15 mouse cellular contexts compared by ENCODE assay signal in genomic region chr5:31831587-31831986, GRCm38 (mm10).
DNase-seq lines count a peak whose midpoint lies in the region; ATAC-seq and TF ChIP-seq lines count a peak whose summit lies in the region.
"Had no signal": no experiment of that assay in that cellular context is flagged by ENCODE, and none has a peak within 500 bp of the region (broad histone marks: within the 10 kb centered on the region; RNA-seq: fewer than 3 reads in every experiment).

No protein-coding gene starts in this region.

- no peak overlapping the region for H3K27ac ChIP-seq in left cerebral cortex, adult 2 months
- H3K27ac ChIP-seq: limb, embryonic 15.5 days; midbrain, embryonic 15.5 days had no signal

- TF ChIP-seq POLR2A in lung, adult 2 months (IDR thresholded peaks at IDR 0.05; ENCODE audit: borderline replicate concordance, extremely low read depth, low read depth, low read length), result no peak

- ATAC-seq in CD4-positive, CD25-positive, alpha-beta regulatory T cell, adult 4 months, result peak; percentile 78
- ATAC-seq in common myeloid progenitor, adult 5-6 weeks (replicated peaks; ENCODE audit: low read depth, poor library complexity, severe bottlenecking), result peak; percentile 22; the same call in 1 of the 2 replicates
- ATAC-seq: forebrain, embryonic 14.5 days; liver, postnatal 0 days; midbrain, embryonic 15.5 days had no signal

- intact Hi-C loops in left cerebral cortex, adult 2 months (cut with DNase I), result no loop called here

- H3K4me3 ChIP-seq in lung, adult 2 months (replicated peaks; ENCODE audit: extremely low read depth, low read depth, low read length), result no peak overlapping the region
- H3K4me3 ChIP-seq in left cerebral cortex, adult 2 months, result no peak overlapping the region
- H3K4me3 ChIP-seq: limb, embryonic 15.5 days; midbrain, embryonic 15.5 days had no signal

- no peaks in the 10 kb centered on the region; the same call in 1 of the 2 replicates for H3K4me1 ChIP-seq in lung, adult 2 months (ENCODE audit: control insufficient read depth, insufficient read depth, low read length)
- H3K4me1 ChIP-seq: limb, embryonic 15.5 days; midbrain, embryonic 15.5 days had no signal

- TF ChIP-seq CTCF in lung, adult 2 months (IDR thresholded peaks at IDR 0.05; ENCODE audit: insufficient read depth, low read length), result no peak
- TF ChIP-seq CTCF in left cerebral cortex, adult 2 months (IDR thresholded peaks at IDR 0.05), result no peak

- 44% methylated on average over 1 of the region's 1 CpGs for WGBS in lung, adult 2 months

- DNase-seq in lung, postnatal 36 days, result peak; percentile 30
- DNase-seq in lung, adult 2 months, result no peak
- peak; percentile 40 for DNase-seq in thymus, postnatal 0 days (ENCODE audit: low spot score)
- DNase-seq in left cerebral cortex, adult 2 months (ENCODE audit: extremely low spot score in 1 of 2, low spot score in 2 of 2), result no peak
- DNase-seq in right cerebral cortex, adult 18-20 months, result no peak
- DNase-seq: adrenal gland, postnatal 10 days; cerebellum, adult 2 months; heart, adult 18-20 months; liver, postnatal 0 days; right cerebral cortex, postnatal 4 days had no signal

Comparison
In these comparisons a context has a peak if more than half of its experiments do, and no peak if none do; other contexts are left out.
1. DNase-seq: peak in lung, postnatal 36 days (single experiment) and thymus, postnatal 0 days (single experiment); none in lung, adult 2 months (single experiment), left cerebral cortex, adult 2 months (0 of 2) and right cerebral cortex, adult 18-20 months (single experiment).